Mouse (Mus musculus) spleen, postnatal 0 days (tissue): ENCODE data around the gene Copz1. TPM values are rescaled to one million over a fixed set of nuclear protein-coding genes. Genes with fewer than 3 reads are reported as not detected.

Source experiments
- microRNA counts: library from miRNA; unstranded; fragments of <30 nt; microRNA quantifications from one replicate; lab custom pipeline; 2015
- polyA plus RNA-seq: library from polyadenylated mRNA; unstranded; fragments of >200 nt; fragmentation: Nextera tagmentation; extraction: Ambion mirVana; gene quantifications from 2 replicates; pipeline ENCODE4 v1.2.1, GENCODE M21; 2015

Gene Copz1
- 159 and 168 TPM in 2 replicates for polyA plus RNA-seq

DNA sequence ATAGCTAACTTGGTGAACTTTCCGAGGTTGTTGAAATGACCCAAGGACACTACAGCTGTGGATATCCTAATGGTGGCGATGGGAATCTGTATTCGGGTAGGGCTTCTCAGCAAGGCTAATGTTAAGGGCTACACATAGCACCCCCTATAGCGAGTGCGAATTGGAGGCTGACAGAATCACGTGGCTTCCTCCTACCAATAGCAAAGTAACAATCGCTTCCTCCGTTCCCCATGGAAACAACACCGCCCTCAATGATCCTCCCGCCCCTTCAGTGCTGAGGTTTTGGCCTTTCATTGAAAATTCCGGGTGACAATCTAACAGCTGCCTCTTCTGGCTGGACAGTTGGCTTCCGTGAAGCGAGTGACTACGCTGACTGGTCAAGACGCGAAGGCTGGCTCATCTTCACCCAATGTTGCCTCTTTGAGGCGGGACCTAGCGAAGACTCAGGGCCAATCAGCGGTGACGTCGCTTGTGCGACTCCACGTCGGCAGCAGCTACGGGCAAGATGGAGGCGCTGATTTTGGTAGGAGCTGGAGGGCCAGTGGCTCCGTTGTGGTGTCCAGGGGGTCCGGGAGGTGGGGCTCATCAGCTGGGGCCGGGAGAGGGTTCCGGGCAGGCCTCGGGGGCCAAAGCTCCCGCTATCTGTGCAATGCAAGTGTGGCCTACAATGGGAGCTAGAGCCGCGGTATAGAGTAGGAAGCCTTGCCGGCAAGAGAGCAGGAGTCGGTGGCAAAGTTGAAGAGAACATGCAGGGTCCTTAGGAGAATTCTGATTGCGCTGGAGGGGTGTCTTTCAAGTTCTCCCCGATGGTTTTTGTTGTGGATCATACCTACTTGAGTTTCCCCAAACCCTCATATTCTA lies at the start of gene Copz1:
Gene Copz1 (plus strand): TSS at position 296 of the 861 bp plus-strand sequence.

DNA sequence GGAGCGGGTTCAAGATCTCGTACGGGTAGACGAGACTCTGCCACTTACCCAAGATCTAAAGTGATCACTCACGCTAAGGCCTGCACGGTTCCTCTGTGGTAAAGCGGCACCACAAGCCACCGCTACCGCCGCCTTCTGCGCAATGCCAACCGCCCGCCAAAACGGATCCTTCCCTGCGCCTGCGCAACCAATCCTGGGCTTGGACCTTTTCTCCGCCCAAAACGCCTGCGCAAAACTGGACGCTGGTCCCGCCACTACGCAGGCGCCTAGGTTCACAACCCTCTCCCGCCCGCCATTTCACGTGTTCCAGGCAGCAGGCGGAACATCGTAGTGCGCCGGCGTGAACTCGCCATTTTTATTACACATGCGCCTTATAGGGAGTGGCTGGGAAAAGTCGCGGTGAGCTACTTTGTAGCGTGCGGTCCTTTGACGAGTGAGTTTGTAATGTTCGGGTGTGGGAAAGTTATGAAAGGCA lies 32.8 kb upstream of the Copz1 start, which contains the start of gene Cbx5:
Gene Cbx5 (minus strand): TSS at position 132 of the 475 bp plus-strand sequence.

DNA sequence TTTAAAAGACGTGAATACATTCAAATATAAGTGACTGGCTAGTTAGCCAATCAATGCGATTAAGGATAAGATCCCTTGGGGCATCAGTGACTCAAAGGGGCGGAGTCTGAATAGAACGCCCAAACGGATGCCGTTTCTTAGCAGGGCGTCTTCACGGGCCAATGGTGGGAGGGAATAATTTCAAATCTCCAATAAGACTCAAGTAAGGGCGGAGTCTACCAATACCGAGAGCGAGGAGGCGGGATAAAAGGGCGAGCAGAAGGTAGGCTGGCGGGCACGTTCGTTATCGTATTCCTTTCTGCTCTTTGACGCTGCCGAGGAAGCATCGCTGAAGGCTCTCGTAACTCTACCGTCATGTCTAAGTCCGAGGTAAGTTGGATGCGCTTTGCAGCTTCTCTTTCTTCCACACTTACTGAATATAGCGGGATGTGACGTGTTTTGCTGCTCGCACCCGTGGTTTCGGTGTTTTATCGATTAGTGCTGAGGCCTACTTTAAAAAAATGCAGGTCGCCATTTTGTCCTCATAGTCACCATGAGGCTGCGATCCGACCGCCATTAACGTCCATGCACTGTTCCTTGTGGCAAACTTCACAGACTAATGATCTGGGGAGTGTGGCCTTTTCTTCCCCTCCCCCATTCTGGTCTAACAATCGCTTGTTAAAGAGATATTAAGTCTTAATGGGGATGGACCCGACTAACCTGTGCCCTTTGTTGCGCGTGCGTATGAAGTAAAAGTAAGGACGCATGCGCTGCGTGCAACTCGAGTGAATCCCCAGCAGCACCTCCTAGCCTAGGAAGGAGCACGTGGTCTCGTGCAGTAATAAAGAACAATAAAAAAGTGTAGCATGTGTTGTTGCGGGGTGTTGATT lies 32.1 kb upstream of the Copz1 start, which contains the start of gene Hnrnpa1:
Gene Hnrnpa1 (plus strand): TSS at position 273 of the 869 bp plus-strand sequence.

DNA sequence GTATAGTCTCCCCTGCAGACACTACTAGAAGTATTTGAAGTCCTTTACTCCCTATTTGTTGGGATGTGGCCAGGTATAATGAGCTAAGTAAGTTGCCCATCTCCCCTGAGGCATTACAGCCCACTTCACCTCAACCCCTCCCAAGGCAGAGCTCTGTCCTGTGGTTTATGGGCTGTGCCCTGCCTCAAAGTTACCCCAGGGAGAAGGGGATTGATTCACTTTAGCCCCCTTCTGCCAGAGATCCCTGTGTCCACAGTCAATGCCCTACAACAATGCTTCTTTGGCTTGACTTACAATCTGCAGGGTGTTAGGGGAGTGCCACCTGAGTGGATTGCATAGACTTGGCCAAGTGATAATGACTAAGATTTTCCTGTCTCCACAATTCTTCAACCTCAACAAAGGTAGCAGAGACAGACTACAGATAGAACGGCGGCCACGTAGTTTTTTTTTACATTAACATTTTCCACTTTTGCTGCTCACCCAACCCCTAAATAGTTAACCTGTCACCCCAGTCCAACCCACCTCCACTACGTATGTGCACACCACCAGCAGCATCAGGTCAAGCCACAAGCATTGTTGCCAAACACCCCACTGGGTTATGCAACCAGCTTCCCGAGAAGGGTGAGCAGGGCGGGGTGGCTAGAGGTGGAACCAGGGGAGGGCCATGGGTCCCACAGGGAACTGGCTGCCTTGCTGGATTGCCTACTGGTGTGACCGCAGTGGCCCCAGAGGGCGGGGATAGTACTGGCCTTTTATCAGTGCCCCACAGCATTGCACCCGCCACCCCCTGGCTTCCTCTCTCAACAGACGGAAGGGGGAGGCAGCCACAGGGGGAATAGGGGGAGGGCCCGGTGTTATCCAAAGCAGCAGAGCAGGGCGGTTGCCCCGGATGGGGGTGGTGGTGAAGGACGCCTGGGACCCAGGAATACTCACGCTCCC lies 14.5 kb upstream of the Copz1 start, which contains the start of gene Nfe2:
Gene Nfe2 (minus strand): TSS at position 614 of the 939 bp plus-strand sequence.

DNA sequence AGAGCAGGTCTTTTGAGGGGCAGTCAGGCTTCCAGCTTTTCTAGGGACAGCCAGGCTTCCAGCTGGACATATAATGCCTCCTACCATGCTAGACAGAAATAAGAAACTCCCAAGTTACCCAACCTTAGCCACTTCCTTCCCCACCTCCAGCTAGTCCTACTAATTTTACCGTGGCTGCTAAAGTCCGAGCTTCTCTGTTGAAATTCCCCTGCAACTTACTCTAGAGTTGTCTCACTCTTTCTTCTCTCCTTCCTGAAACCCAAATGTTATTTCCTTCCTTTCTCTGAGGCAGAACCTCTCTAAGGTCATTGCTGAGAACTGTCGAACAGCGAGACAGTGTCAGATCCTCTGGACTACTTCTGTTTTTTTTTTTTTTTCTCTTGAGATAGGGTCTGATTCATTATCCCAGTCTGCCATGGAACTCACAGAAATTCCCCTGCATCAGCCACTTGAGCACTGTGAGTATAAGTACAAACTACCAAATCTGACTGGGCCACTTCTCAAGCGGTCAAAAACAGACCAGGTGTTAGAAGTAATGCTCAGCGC lies 37.9 kb downstream of the Copz1 start, which contains the start of gene Gpr84:
Gene Gpr84 (minus strand): TSS at position 248 of the 546 bp plus-strand sequence.

DNA sequence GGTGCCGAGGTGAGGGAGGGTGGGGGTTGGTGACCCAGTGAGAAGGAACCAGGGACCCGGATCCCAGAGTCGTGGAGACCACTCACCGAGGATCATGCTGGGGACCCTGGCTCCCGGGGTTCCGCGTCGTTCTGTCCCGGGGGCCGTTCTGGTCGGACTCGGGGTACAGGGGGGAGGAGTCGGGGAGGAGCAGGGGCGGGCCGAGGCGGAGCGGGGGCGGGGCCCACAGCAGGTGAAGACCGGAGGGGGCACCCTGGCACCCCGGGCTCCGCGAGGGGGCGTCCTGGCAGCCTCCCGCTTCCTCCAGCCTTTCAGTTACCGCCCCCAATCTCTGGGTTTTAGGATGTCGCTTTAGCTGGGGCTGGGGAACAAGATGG lies 67.4 kb downstream of the Copz1 start, which contains the start of gene Zfp385a:
Gene Zfp385a (minus strand): TSS at position 133 of the 377 bp plus-strand sequence.

MicroRNA genes within 50 kb of the gene (microRNA counts, 519-probe panel; counts per million panel counts)
- microRNA mmu-miR-148b (lab: Ali Mortazavi, UCI), result 6,428 counts per million, percentile 55 among the panel's probes with 10 or more counts

Other genes with a start within 250 kb of the Copz1 start
- 3.3 and 3.6 TPM in 2 replicates for gene Smug1, start 105.6 kb upstream of the Copz1 start, polyA plus RNA-seq
- 46.0 and 48.9 TPM in 2 replicates for gene Cbx5, start 32.9 kb upstream of the Copz1 start, polyA plus RNA-seq
- gene Hnrnpa1, start 32.3 kb upstream of the Copz1 start, polyA plus RNA-seq, result 432 and 476 TPM in 2 replicates
- gene Nfe2, start 14.3 kb upstream of the Copz1 start, polyA plus RNA-seq, result 166 and 185 TPM in 2 replicates
- gene Gpr84, start 37.9 kb downstream of the Copz1 start, polyA plus RNA-seq, result 0.89 and 2.3 TPM in 2 replicates
- 5.3 and 6.3 TPM in 2 replicates for gene Zfp385a, start 67.4 kb downstream of the Copz1 start, polyA plus RNA-seq
- 11.0 and 13.9 TPM in 2 replicates for gene Itga5, start 94.0 kb downstream of the Copz1 start, polyA plus RNA-seq
- gene Gtsf1, start 157.8 kb downstream of the Copz1 start, polyA plus RNA-seq, result 0.16 and 0.39 TPM in 2 replicates
- not detected in 2 replicates for gene Gtsf2, start 175.8 kb downstream of the Copz1 start, polyA plus RNA-seq
- gene Nckap1l, start 181.1 kb downstream of the Copz1 start, polyA plus RNA-seq, result 13.3 and 17.9 TPM in 2 replicates
- 1.8 and 2.6 TPM in 2 replicates for gene Pde1b, start 230.3 kb downstream of the Copz1 start, polyA plus RNA-seq